27 mouse cellular contexts compared by ENCODE assay signal in the genomic region with DNA sequence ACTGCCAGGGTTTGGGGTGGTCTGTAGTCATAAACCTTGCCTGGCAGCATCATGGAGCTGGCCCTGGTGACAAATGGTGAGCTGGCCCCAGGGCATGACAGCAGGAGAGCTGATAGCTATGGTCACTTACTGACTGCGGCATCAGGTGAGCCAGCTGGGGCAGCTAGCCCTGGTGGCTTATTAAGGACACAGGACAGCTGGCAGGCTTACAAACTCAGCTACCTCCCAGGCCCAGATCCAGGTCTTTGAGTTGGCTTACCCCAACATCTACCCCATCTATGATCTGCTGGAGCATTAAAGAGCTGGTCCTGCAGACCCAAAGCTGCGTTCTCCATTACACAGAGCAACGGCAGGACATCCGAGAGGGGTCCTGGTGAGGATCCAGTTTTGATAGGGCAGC. TPM values are rescaled to one million over a fixed set of nuclear protein-coding genes. Genes with fewer than 3 reads are reported as not detected.
A peak's percentile ranks its signal among the peaks of the same experiment; 100 is the strongest.
DNase-seq lines count a peak whose midpoint lies in the region; ATAC-seq lines count a peak whose summit lies in the region.
"Had no signal": no experiment of that assay in that cellular context is flagged by ENCODE, and none has a peak within 500 bp of the region (broad histone marks: within the 10 kb centered on the region; RNA-seq: fewer than 3 reads in every experiment).

No protein-coding gene starts in this region.

- no peak for ATAC-seq in kidney, embryonic 14.5 days (ENCODE audit: low FRiP score, low TSS enrichment)
- no peak for ATAC-seq in midbrain, embryonic 14.5 days (ENCODE audit: low FRiP score, low TSS enrichment)
- ATAC-seq: activated CD4-positive, CD25-positive, alpha-beta regulatory T cell, adult 4 months; CD4-positive, CD25-positive, alpha-beta regulatory T cell, adult 4 months; forebrain, embryonic 15.5 days; intestine, embryonic 15.5 days had no signal

- no peak overlapping the region for H3K4me2 ChIP-seq in kidney, embryonic 14.5 days (replicated peaks; ENCODE audit: low read depth, low read length)
- no peak overlapping the region for H3K4me2 ChIP-seq in midbrain, embryonic 14.5 days (ENCODE audit: low read length)
- H3K4me2 ChIP-seq: embryonic facial prominence, embryonic 12.5 days; embryonic facial prominence, embryonic 15.5 days; forebrain, embryonic 12.5 days; forebrain, embryonic 15.5 days; heart, embryonic 12.5 days; heart, embryonic 15.5 days; hindbrain, embryonic 14.5 days; intestine, embryonic 15.5 days had no signal

- no peak overlapping the region for H3K4me3 ChIP-seq in kidney, embryonic 14.5 days (ENCODE audit: low read length)
- H3K4me3 ChIP-seq in midbrain, embryonic 10.5 days, result no peak overlapping the region
- H3K4me3 ChIP-seq in midbrain, embryonic 14.5 days (replicated peaks; ENCODE audit: low read depth, low read length), result no peak overlapping the region
- H3K4me3 ChIP-seq: embryonic facial prominence, embryonic 12.5 days; embryonic facial prominence, embryonic 15.5 days; forebrain, embryonic 12.5 days; forebrain, embryonic 15.5 days; heart, embryonic 12.5 days; heart, embryonic 15.5 days; hindbrain, embryonic 10.5 days; intestine, embryonic 15.5 days had no signal

- DNase-seq in heart, adult 11 months, result peak; percentile 81
- no peak for DNase-seq in heart, adult 9 months (ENCODE audit: low spot score in 2 of 2)
- peak; percentile 34 for DNase-seq in kidney, adult 9 months
- DNase-seq in midbrain, embryonic 10.5 days (ENCODE audit: low spot score), result no peak
- no peak for DNase-seq in midbrain, embryonic 14.5 days
- DNase-seq: adrenal gland, postnatal 10 days; cerebellum, adult 11 months; cerebellum, adult 2 months; cerebellum, adult 9-11 months; cerebellum, postnatal 25 days; gastrocnemius, postnatal 10 days; gastrocnemius, postnatal 36 days; heart, postnatal 10 days; heart, postnatal 36 days had no signal

- H3K4me1 ChIP-seq in kidney, embryonic 14.5 days (ENCODE audit: control insufficient read depth, insufficient read depth, low read length), result 0 out of 2 replicates have a peak, but pooled peaks cover 3% of the 10 kb centered on the region
- peaks cover 21% of the 10 kb centered on the region for H3K4me1 ChIP-seq in midbrain, embryonic 10.5 days
- H3K4me1 ChIP-seq in midbrain, embryonic 14.5 days (ENCODE audit: control insufficient read depth, insufficient read depth, low read length), result no peaks in the 10 kb centered on the region
- H3K4me1 ChIP-seq: embryonic facial prominence, embryonic 15.5 days; forebrain, embryonic 15.5 days had no signal

- 87% methylated on average over 4 of the region's 4 CpGs for WGBS in kidney, embryonic 14.5 days
- 89% methylated on average over 4 of the region's 4 CpGs for WGBS in midbrain, embryonic 10.5 days
- WGBS in midbrain, embryonic 14.5 days, result 98% methylated on average over 4 of the region's 4 CpGs

- no peak overlapping the region for H3K9ac ChIP-seq in kidney, embryonic 14.5 days (ENCODE audit: low read depth, low read length)
- no peak overlapping the region for H3K9ac ChIP-seq in midbrain, embryonic 14.5 days (replicated peaks; ENCODE audit: low read length)
- H3K9ac ChIP-seq: embryonic facial prominence, embryonic 12.5 days; embryonic facial prominence, embryonic 15.5 days; forebrain, embryonic 12.5 days; forebrain, embryonic 15.5 days; heart, embryonic 12.5 days; heart, embryonic 15.5 days; hindbrain, embryonic 14.5 days; intestine, embryonic 15.5 days had no signal

- H3K36me3 ChIP-seq in kidney, embryonic 14.5 days (ENCODE audit: control insufficient read depth, insufficient read depth, low read length), result no peaks in the 10 kb centered on the region
- peaks cover 9% of the 10 kb centered on the region; the same call in 1 of the 2 replicates for H3K36me3 ChIP-seq in midbrain, embryonic 10.5 days
- H3K36me3 ChIP-seq in midbrain, embryonic 14.5 days (ENCODE audit: control insufficient read depth, insufficient read depth, low read length), result no peaks in the 10 kb centered on the region
- H3K36me3 ChIP-seq: embryonic facial prominence, embryonic 12.5 days; embryonic facial prominence, embryonic 15.5 days; forebrain, embryonic 12.5 days; forebrain, embryonic 15.5 days; heart, embryonic 12.5 days; heart, embryonic 15.5 days; hindbrain, embryonic 10.5 days; intestine, embryonic 15.5 days had no signal

- no peaks in the 10 kb centered on the region for H3K27me3 ChIP-seq in kidney, embryonic 14.5 days (ENCODE audit: control insufficient read depth, insufficient read depth, low read length)
- no peaks in the 10 kb centered on the region for H3K27me3 ChIP-seq in midbrain, embryonic 10.5 days (ENCODE audit: low read depth, poor library complexity, severe bottlenecking)
- H3K27me3 ChIP-seq in midbrain, embryonic 14.5 days (ENCODE audit: control insufficient read depth, insufficient read depth, low read length), result no peaks in the 10 kb centered on the region
- H3K27me3 ChIP-seq: embryonic facial prominence, embryonic 12.5 days; embryonic facial prominence, embryonic 15.5 days; forebrain, embryonic 12.5 days; forebrain, embryonic 15.5 days; heart, embryonic 12.5 days; heart, embryonic 15.5 days; intestine, embryonic 15.5 days had no signal

- H3K27ac ChIP-seq in kidney, embryonic 14.5 days (ENCODE audit: low read depth, low read length), result no peak overlapping the region
- 0 out of 2 replicates have a peak overlapping the region, but pooled peaks have one; percentile 28 for H3K27ac ChIP-seq in midbrain, embryonic 10.5 days (replicated peaks)
- no peak overlapping the region for H3K27ac ChIP-seq in midbrain, embryonic 14.5 days (replicated peaks; ENCODE audit: low read depth, low read length)
- H3K27ac ChIP-seq: embryonic facial prominence, embryonic 12.5 days; embryonic facial prominence, embryonic 15.5 days; forebrain, embryonic 12.5 days; forebrain, embryonic 15.5 days; heart, embryonic 15.5 days; hindbrain, embryonic 10.5 days; hindbrain, embryonic 14.5 days; intestine, embryonic 15.5 days had no signal

- no peaks in the 10 kb centered on the region for H3K9me3 ChIP-seq in kidney, embryonic 14.5 days (ENCODE audit: control insufficient read depth, low read length)
- no peaks in the 10 kb centered on the region for H3K9me3 ChIP-seq in midbrain, embryonic 10.5 days (replicated peaks)
- H3K9me3 ChIP-seq in midbrain, embryonic 14.5 days (ENCODE audit: control insufficient read depth, low read length), result no peaks in the 10 kb centered on the region
- H3K9me3 ChIP-seq: embryonic facial prominence, embryonic 12.5 days; embryonic facial prominence, embryonic 15.5 days; forebrain, embryonic 12.5 days; forebrain, embryonic 15.5 days; heart, embryonic 12.5 days; heart, embryonic 15.5 days; hindbrain, embryonic 10.5 days; intestine, embryonic 15.5 days had no signal

RNA-seq across cellular contexts. Expression of a gene that starts 18.4 kb away (rescaled TPM):
- polyA plus RNA-seq in kidney, embryonic 14.5 days (2014; fragmentation: Nextera tagmentation; extraction: Ambion mirVana), result 0.55 TPM in 1 of 2 replicates, not detected in the other
- 0.29 and 0.30 TPM in 2 replicates for polyA plus RNA-seq in midbrain, embryonic 10.5 days (2016; fragmentation: Nextera tagmentation; extraction: Ambion mirVana)
- polyA plus RNA-seq in midbrain, embryonic 14.5 days (2014; fragmentation: Nextera tagmentation; extraction: Ambion mirVana), result not detected in 2 replicates
- polyA plus RNA-seq: activated CD4-positive, CD25-positive, alpha-beta regulatory T cell, adult 4 months; C2C12; cerebellum, adult 2 months; embryonic facial prominence, embryonic 15.5 days; heart, embryonic 12.5 days; heart, embryonic 15.5 days had no signal

RNA-seq across cellular contexts. Expression of a gene that starts 23.9 kb away (rescaled TPM):
- 11.3 and 13.3 TPM in 2 replicates for polyA plus RNA-seq in kidney, embryonic 14.5 days (2014; fragmentation: Nextera tagmentation; extraction: Ambion mirVana)
- 19.8 and 21.5 TPM in 2 replicates for polyA plus RNA-seq in midbrain, embryonic 10.5 days (2016; fragmentation: Nextera tagmentation; extraction: Ambion mirVana)
- polyA plus RNA-seq in midbrain, embryonic 14.5 days (2014; fragmentation: Nextera tagmentation; extraction: Ambion mirVana), result 3.2 and 5.5 TPM in 2 replicates

Comparison
In these comparisons a context has a peak if more than half of its experiments do, and no peak if none do; other contexts are left out.
1. DNase-seq: peak in heart, adult 11 months (single experiment) and kidney, adult 9 months (single experiment); none in heart, adult 9 months (0 of 2), midbrain, embryonic 10.5 days (single experiment) and midbrain, embryonic 14.5 days (single experiment).